Mouse (Mus musculus): ENCODE results near the gene Cdc37.

The Cdc37 gene

GRCm38 (mm10) chr9:21135329-21135890 is 14.4 kb downstream of the Cdc37 start:
- DNase-seq, result no peak

- DNase-seq, result no peak
Measured at GRCm38 (mm10) chr9:21134595-21135328, 15.0 kb downstream of the Cdc37 start.

GRCm38 (mm10) chr9:21133064-21133707 is 16.6 kb downstream of the Cdc37 start:
- DNase-seq, result no peak

- no peak for DNase-seq
Measured at GRCm38 (mm10) chr9:21132102-21132775, 17.5 kb downstream of the Cdc37 start.

- DNase-seq, result peak; percentile 96
Measured at GRCm38 (mm10) chr9:21131059-21131956, 18.5 kb downstream of the Cdc37 start, which contains the start of gene Tyk2. Gene Tyk2, minus strand, starts transcription at chr9:21131243.

- DNase-seq, result no peak
Measured at GRCm38 (mm10) chr9:21126259-21126627, 23.5 kb downstream of the Cdc37 start.

- no peak for DNase-seq
Measured at GRCm38 (mm10) chr9:21125502-21126258, 24.1 kb downstream of the Cdc37 start.

GRCm38 (mm10) chr9:21124837-21125236 is 24.9 kb downstream of the Cdc37 start:
- DNase-seq, result no peak

- DNase-seq, result no peak
Measured at GRCm38 (mm10) chr9:21121483-21121882, 28.3 kb downstream of the Cdc37 start.

GRCm38 (mm10) chr9:21117073-21117472 is 32.7 kb downstream of the Cdc37 start:
- DNase-seq, result no peak

- DNase-seq, result no peak
Measured at GRCm38 (mm10) chr9:21115105-21115504, 34.7 kb downstream of the Cdc37 start.

GRCm38 (mm10) chr9:21114190-21114589 is 35.6 kb downstream of the Cdc37 start:
- peak; percentile 26 for DNase-seq

GRCm38 (mm10) chr9:21113751-21114150 is 36.0 kb downstream of the Cdc37 start:
- no peak for DNase-seq

GRCm38 (mm10) chr9:21107607-21108237 is 42.1 kb downstream of the Cdc37 start:
- DNase-seq, result no peak

GRCm38 (mm10) chr9:21105760-21106564 is 43.8 kb downstream of the Cdc37 start:
- no peak for DNase-seq

GRCm38 (mm10) chr9:21104814-21105213 is 45.0 kb downstream of the Cdc37 start:
- DNase-seq, result no peak

GRCm38 (mm10) chr9:21102076-21102475 is 47.7 kb downstream of the Cdc37 start:
- DNase-seq, result no peak

GRCm38 (mm10) chr9:21100447-21101161 is 49.2 kb downstream of the Cdc37 start:
- DNase-seq, result no peak

GRCm38 (mm10) chr9:21097793-21098192 is 52.0 kb downstream of the Cdc37 start:
- no peak for DNase-seq

- no peak for DNase-seq
Measured at GRCm38 (mm10) chr9:21095958-21096357, 53.8 kb downstream of the Cdc37 start.
